Mouse (Mus musculus): ENCODE results near the gene Man1c1. TPM values are rescaled to one million over a fixed set of nuclear protein-coding genes. Genes with fewer than 3 reads are reported as not detected.

Man1c1 gene
- polyA plus RNA-seq, 1 experiment from 2014 or later: 2.8 TPM

- peaks cover 20% of the 10 kb centered on the region for H3K4me1 ChIP-seq
- DNase-seq (ENCODE audit: low spot score): no peak
- no peak overlapping the region for H3K4me3 ChIP-seq
- H3K27me3 ChIP-seq (ENCODE audit: low read depth, poor library complexity, severe bottlenecking): no peaks in the 10 kb centered on the region
- no peak overlapping the region for H3K27ac ChIP-seq (replicated peaks)
- no peaks in the 10 kb centered on the region for H3K9me3 ChIP-seq (replicated peaks)
- whole genome bisulfite sequencing: 87% methylated on average over 5 of the region's 5 CpGs
- H3K36me3 ChIP-seq: 0 out of 2 replicates have a peak, but pooled peaks cover 5% of the 10 kb centered on the region
Observed at GRCm38 (mm10) chr4:134588951-134589350, 115.1 kb downstream of the Man1c1 start.

GRCm38 (mm10) chr4:134588287-134588686 is 115.8 kb downstream of the Man1c1 start:
- 91% methylated on average over 9 of the region's 9 CpGs for WGBS
- Histone ChIP-seq H3K27me3 (ENCODE audit: low read depth, poor library complexity, severe bottlenecking) (no peaks in the 10 kb centered on the region), H3K36me3 (0 out of 2 replicates have a peak, but pooled peaks cover 5% of the 10 kb centered on the region), H3K9me3 (replicated peaks) (no peaks in the 10 kb centered on the region), H3K4me3 (no peak overlapping the region), H3K27ac (replicated peaks) (no peak overlapping the region), H3K4me1 (peaks cover 20% of the 10 kb centered on the region)
- no peak for DNase-seq (ENCODE audit: low spot score)

GRCm38 (mm10) chr4:134587636-134588197 is 116.4 kb downstream of the Man1c1 start:
- DNase-seq (ENCODE audit: low spot score): no peak
- H3K4me3 ChIP-seq: no peak overlapping the region
- peaks cover 20% of the 10 kb centered on the region for H3K4me1 ChIP-seq
- WGBS: 72% methylated on average over 11 of the region's 11 CpGs
- no peaks in the 10 kb centered on the region for H3K27me3 ChIP-seq (ENCODE audit: low read depth, poor library complexity, severe bottlenecking)
- H3K36me3 ChIP-seq: 0 out of 2 replicates have a peak, but pooled peaks cover 5% of the 10 kb centered on the region
- H3K27ac ChIP-seq (replicated peaks): 0 out of 2 replicates have a peak overlapping the region, but pooled peaks have one; percentile 23
- no peaks in the 10 kb centered on the region for H3K9me3 ChIP-seq (replicated peaks)

- Histone ChIP-seq H3K4me3 (no peak overlapping the region), H3K4me1 (peaks cover 24% of the 10 kb centered on the region), H3K36me3 (0 out of 2 replicates have a peak, but pooled peaks cover 5% of the 10 kb centered on the region), H3K9me3 (replicated peaks) (no peaks in the 10 kb centered on the region), H3K27me3 (ENCODE audit: low read depth, poor library complexity, severe bottlenecking) (no peaks in the 10 kb centered on the region), H3K27ac (replicated peaks) (no peak overlapping the region)
- 87% methylated on average over 1 of the region's 1 CpGs for whole genome bisulfite sequencing
- no peak for DNase-seq (ENCODE audit: low spot score)
Observed at GRCm38 (mm10) chr4:134586631-134587030, 117.5 kb downstream of the Man1c1 start.

- Histone ChIP-seq H3K27me3 (ENCODE audit: low read depth, poor library complexity, severe bottlenecking) (no peaks in the 10 kb centered on the region), H3K27ac (replicated peaks) (no peak overlapping the region), H3K36me3 (0 out of 2 replicates have a peak, but pooled peaks cover 5% of the 10 kb centered on the region), H3K4me1 (peaks cover 25% of the 10 kb centered on the region), H3K9me3 (replicated peaks) (no peaks in the 10 kb centered on the region), H3K4me3 (no peak overlapping the region)
- 94% methylated on average over 7 of the region's 7 CpGs for WGBS
- no peak for DNase-seq (ENCODE audit: low spot score)
Observed at GRCm38 (mm10) chr4:134586126-134586525, 118.0 kb downstream of the Man1c1 start.

- no peaks in the 10 kb centered on the region for H3K9me3 ChIP-seq (replicated peaks)
- peaks cover 42% of the 10 kb centered on the region for H3K4me1 ChIP-seq
- DNase-seq (ENCODE audit: low spot score): no peak
- no peak overlapping the region for H3K27ac ChIP-seq (replicated peaks)
- peaks cover 11% of the 10 kb centered on the region; the same call in 1 of the 2 replicates for H3K27me3 ChIP-seq (ENCODE audit: low read depth, poor library complexity, severe bottlenecking)
- H3K4me3 ChIP-seq: no peak overlapping the region; the same call in 1 of the 2 replicates
- 74% methylated on average over 3 of the region's 3 CpGs for WGBS
- H3K36me3 ChIP-seq: no peaks in the 10 kb centered on the region
Observed at GRCm38 (mm10) chr4:134583513-134583912, 120.6 kb downstream of the Man1c1 start.

- DNase-seq (ENCODE audit: low spot score): no peak
- WGBS: 69% methylated on average over 8 of the region's 8 CpGs
- H3K27me3 ChIP-seq (ENCODE audit: low read depth, poor library complexity, severe bottlenecking): peaks cover 11% of the 10 kb centered on the region; the same call in 1 of the 2 replicates
- no peak overlapping the region for H3K4me3 ChIP-seq
- no peaks in the 10 kb centered on the region for H3K36me3 ChIP-seq
- no peaks in the 10 kb centered on the region for H3K9me3 ChIP-seq (replicated peaks)
- H3K27ac ChIP-seq (replicated peaks): 0 out of 2 replicates have a peak overlapping the region, but pooled peaks have one; percentile 2
- peaks cover 32% of the 10 kb centered on the region for H3K4me1 ChIP-seq
Observed at GRCm38 (mm10) chr4:134581365-134581764, 122.7 kb downstream of the Man1c1 start.

- H3K27me3 ChIP-seq (ENCODE audit: low read depth, poor library complexity, severe bottlenecking): peaks cover 11% of the 10 kb centered on the region; the same call in 1 of the 2 replicates
- H3K4me1 ChIP-seq: peaks cover 38% of the 10 kb centered on the region
- DNase-seq (ENCODE audit: low spot score): no peak
- H3K36me3 ChIP-seq: 0 out of 2 replicates have a peak, but pooled peaks cover under 1% of the 10 kb centered on the region
- H3K4me3 ChIP-seq: no peak overlapping the region
- H3K9me3 ChIP-seq (replicated peaks): no peaks in the 10 kb centered on the region
- 80% methylated on average over 15 of the region's 15 CpGs for WGBS
- H3K27ac ChIP-seq (replicated peaks): peak overlapping the region; percentile 2; the same call in 1 of the 2 replicates
Observed at GRCm38 (mm10) chr4:134580351-134581148, 123.5 kb downstream of the Man1c1 start.

GRCm38 (mm10) chr4:134579620-134580019 is 124.5 kb downstream of the Man1c1 start:
- Histone ChIP-seq H3K36me3 (peaks cover 5% of the 10 kb centered on the region), H3K9me3 (replicated peaks) (no peaks in the 10 kb centered on the region), H3K27ac (replicated peaks) (peak overlapping the region; percentile 67), H3K4me3 (peak overlapping the region; percentile 7; the same call in 1 of the 2 replicates), H3K27me3 (ENCODE audit: low read depth, poor library complexity, severe bottlenecking) (peaks cover 11% of the 10 kb centered on the region; the same call in 1 of the 2 replicates), H3K4me1 (peaks cover 43% of the 10 kb centered on the region)
- 35% methylated on average over 5 of the region's 5 CpGs for WGBS
- no peak for DNase-seq (ENCODE audit: low spot score)

GRCm38 (mm10) chr4:134579212-134579611 is 124.9 kb downstream of the Man1c1 start:
- DNase-seq (ENCODE audit: low spot score): no peak
- H3K4me3 ChIP-seq: peak overlapping the region; percentile 7; the same call in 1 of the 2 replicates
- WGBS: 29% methylated on average over 11 of the region's 11 CpGs

GRCm38 (mm10) chr4:134578407-134578806 is 125.7 kb downstream of the Man1c1 start:
- 72% methylated on average over 5 of the region's 5 CpGs for WGBS
- H3K27ac ChIP-seq (replicated peaks): no peak overlapping the region
- no peak overlapping the region for H3K4me3 ChIP-seq
- H3K27me3 ChIP-seq (ENCODE audit: low read depth, poor library complexity, severe bottlenecking): peaks cover 11% of the 10 kb centered on the region; the same call in 1 of the 2 replicates
- H3K9me3 ChIP-seq (replicated peaks): no peaks in the 10 kb centered on the region
- no peak for DNase-seq (ENCODE audit: low spot score)
- H3K4me1 ChIP-seq: peaks cover 43% of the 10 kb centered on the region
- peaks cover 10% of the 10 kb centered on the region for H3K36me3 ChIP-seq

More at GRCm38 (mm10) chr4:134579212-134579611, 124.9 kb downstream of the Man1c1 start:
- peaks cover 43% of the 10 kb centered on the region for H3K4me1 ChIP-seq
- H3K27me3 ChIP-seq (ENCODE audit: low read depth, poor library complexity, severe bottlenecking): peaks cover 11% of the 10 kb centered on the region; the same call in 1 of the 2 replicates
- H3K27ac ChIP-seq (replicated peaks): peak overlapping the region; percentile 67
- no peaks in the 10 kb centered on the region for H3K9me3 ChIP-seq (replicated peaks)
- H3K36me3 ChIP-seq: peaks cover 9% of the 10 kb centered on the region

GRCm38 (mm10) chr4:134577281-134577680 is 126.8 kb downstream of the Man1c1 start:
- DNase-seq (ENCODE audit: low spot score): no peak
- Histone ChIP-seq H3K4me3 (no peak overlapping the region), H3K36me3 (peaks cover 10% of the 10 kb centered on the region), H3K27ac (replicated peaks) (no peak overlapping the region), H3K27me3 (ENCODE audit: low read depth, poor library complexity, severe bottlenecking) (peaks cover 11% of the 10 kb centered on the region; the same call in 1 of the 2 replicates), H3K4me1 (peaks cover 46% of the 10 kb centered on the region), H3K9me3 (replicated peaks) (no peaks in the 10 kb centered on the region)
- WGBS: 73% methylated on average over 2 of the region's 2 CpGs
